ENCODE assay signal across 22 mouse cellular contexts in the genomic region with DNA sequence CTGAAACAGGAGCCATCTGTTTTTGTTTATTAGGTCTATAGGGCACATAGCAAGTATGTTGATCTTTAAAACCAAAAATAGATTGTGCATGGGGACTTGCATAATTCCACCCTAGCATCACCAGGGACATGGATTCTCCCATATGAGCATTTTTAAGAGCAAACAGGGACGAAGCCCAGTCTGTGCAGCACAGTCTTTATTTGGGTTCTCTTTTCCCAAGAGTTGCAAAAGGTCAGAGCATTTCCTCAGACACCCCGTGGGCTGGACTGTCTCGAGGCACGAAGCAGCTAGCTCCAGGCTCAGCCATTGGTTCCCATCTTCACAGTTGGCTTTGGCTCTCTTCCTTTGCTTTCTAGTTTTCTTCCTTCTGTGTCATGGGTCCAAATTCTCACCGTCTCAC. TPM values are rescaled to one million over a fixed set of nuclear protein-coding genes. Genes with fewer than 3 reads are reported as not detected.
DNase-seq lines count a peak whose midpoint lies in the region; ATAC-seq and TF ChIP-seq lines count a peak whose summit lies in the region.
"Had no signal": no experiment of that assay in that cellular context is flagged by ENCODE, and none has a peak within 500 bp of the region (broad histone marks: within the 10 kb centered on the region; RNA-seq: fewer than 3 reads in every experiment).

No protein-coding gene starts in this region.

- DNase-seq in heart, adult 9 months (ENCODE audit: low spot score in 2 of 2): peak; percentile 6 to 50
- peak; percentile 45 for DNase-seq in lung, postnatal 0 days (ENCODE audit: low spot score)
- no peak for DNase-seq in lung, postnatal 14 days
- peak; percentile 11 to 51 for DNase-seq in kidney, postnatal 36 days
- DNase-seq in embryonic facial prominence, embryonic 10.5 days (ENCODE audit: low spot score): no peak
- DNase-seq in cerebellum, adult 8-10 months: no peak
- DNase-seq: adrenal gland, adult 8-10 months; cerebellum, adult 9-11 months; gastrocnemius, postnatal 14 days; right cerebral cortex, postnatal 14 days; thymus, postnatal 36 days had no signal

- no peak overlapping the region for H3K27ac ChIP-seq in heart, embryonic 12.5 days (ENCODE audit: poor library complexity, severe bottlenecking)
- H3K27ac ChIP-seq in lung, postnatal 0 days (ENCODE audit: low read length): no peak overlapping the region
- no peak overlapping the region for H3K27ac ChIP-seq in embryonic facial prominence, embryonic 10.5 days (replicated peaks)
- H3K27ac ChIP-seq: embryonic facial prominence, embryonic 13.5 days; heart, embryonic 10.5 days; hindbrain, embryonic 14.5 days; layer of hippocampus, adult 2 months; lung, embryonic 15.5 days; midbrain, embryonic 15.5 days; neural tube, embryonic 15.5 days had no signal

- no peak for ATAC-seq in heart, embryonic 12.5 days (ENCODE audit: insufficient number of reproducible peaks, low FRiP score)
- ATAC-seq in lung, postnatal 0 days: peak; percentile 31; the same call in 1 of the 2 replicates
- ATAC-seq: forebrain, embryonic 14.5 days; midbrain, embryonic 15.5 days had no signal

- H3K4me3 ChIP-seq in heart, embryonic 12.5 days: no peak overlapping the region
- H3K4me3 ChIP-seq in lung, postnatal 0 days (ENCODE audit: low read depth, low read length): no peak overlapping the region
- no peak overlapping the region for H3K4me3 ChIP-seq in embryonic facial prominence, embryonic 10.5 days
- H3K4me3 ChIP-seq: embryonic facial prominence, embryonic 13.5 days; heart, embryonic 10.5 days; layer of hippocampus, adult 2 months; lung, embryonic 15.5 days; midbrain, embryonic 15.5 days; myocyte; neural tube, embryonic 15.5 days had no signal

- H3K4me1 ChIP-seq in heart, embryonic 12.5 days (replicated peaks): no peaks in the 10 kb centered on the region
- no peaks in the 10 kb centered on the region for H3K4me1 ChIP-seq in lung, postnatal 0 days (ENCODE audit: insufficient read depth, low read depth, low read length)
- H3K4me1 ChIP-seq in embryonic facial prominence, embryonic 10.5 days: peaks cover 5% of the 10 kb centered on the region; the same call in 1 of the 2 replicates
- H3K4me1 ChIP-seq: embryonic facial prominence, embryonic 13.5 days; heart, embryonic 10.5 days; lung, embryonic 15.5 days; midbrain, embryonic 15.5 days; neural tube, embryonic 15.5 days had no signal

- no peaks in the 10 kb centered on the region for H3K9me3 ChIP-seq in heart, embryonic 12.5 days (replicated peaks)
- H3K9me3 ChIP-seq in lung, postnatal 0 days (ENCODE audit: low read length): no peaks in the 10 kb centered on the region
- no peaks in the 10 kb centered on the region for H3K9me3 ChIP-seq in embryonic facial prominence, embryonic 10.5 days
- H3K9me3 ChIP-seq: embryonic facial prominence, embryonic 13.5 days; heart, embryonic 10.5 days; lung, embryonic 15.5 days; midbrain, embryonic 15.5 days; neural tube, embryonic 15.5 days had no signal

- no peak overlapping the region for H3K9ac ChIP-seq in heart, embryonic 12.5 days
- H3K9ac ChIP-seq in lung, postnatal 0 days (replicated peaks; ENCODE audit: low read depth): no peak overlapping the region
- H3K9ac ChIP-seq: embryonic facial prominence, embryonic 13.5 days; hindbrain, embryonic 14.5 days; lung, embryonic 15.5 days; midbrain, embryonic 15.5 days; neural tube, embryonic 15.5 days had no signal

- TF ChIP-seq EP300 in lung, postnatal 0 days (IDR thresholded peaks at IDR 0.05): no peak

- H3K36me3 ChIP-seq in heart, embryonic 12.5 days: no peaks in the 10 kb centered on the region
- no peaks in the 10 kb centered on the region for H3K36me3 ChIP-seq in lung, postnatal 0 days (ENCODE audit: insufficient read depth, low read length)
- H3K36me3 ChIP-seq in embryonic facial prominence, embryonic 10.5 days (replicated peaks): no peaks in the 10 kb centered on the region
- H3K36me3 ChIP-seq: embryonic facial prominence, embryonic 13.5 days; heart, embryonic 10.5 days; lung, embryonic 15.5 days; midbrain, embryonic 15.5 days; neural tube, embryonic 15.5 days had no signal

- 77% methylated on average over 5 of the region's 5 CpGs for WGBS in heart, embryonic 12.5 days
- WGBS in lung, postnatal 0 days: 48% methylated on average over 5 of the region's 5 CpGs
- 64% methylated on average over 5 of the region's 5 CpGs for WGBS in embryonic facial prominence, embryonic 10.5 days

- H3K4me2 ChIP-seq in heart, embryonic 12.5 days: no peak overlapping the region
- no peak overlapping the region for H3K4me2 ChIP-seq in lung, postnatal 0 days (replicated peaks; ENCODE audit: low read depth, low read length)
- H3K4me2 ChIP-seq: embryonic facial prominence, embryonic 13.5 days; hindbrain, embryonic 14.5 days; liver, embryonic 11.5 days; lung, embryonic 15.5 days; midbrain, embryonic 15.5 days; neural tube, embryonic 15.5 days had no signal

- H3K27me3 ChIP-seq in heart, embryonic 12.5 days (replicated peaks): no peaks in the 10 kb centered on the region
- no peaks in the 10 kb centered on the region for H3K27me3 ChIP-seq in lung, postnatal 0 days (replicated peaks; ENCODE audit: insufficient read depth, low read length)
- H3K27me3 ChIP-seq in embryonic facial prominence, embryonic 10.5 days (replicated peaks; ENCODE audit: low read depth, poor library complexity, severe bottlenecking): no peaks in the 10 kb centered on the region
- H3K27me3 ChIP-seq: embryonic facial prominence, embryonic 13.5 days; lung, embryonic 15.5 days; midbrain, embryonic 15.5 days; neural tube, embryonic 15.5 days had no signal

- TF ChIP-seq CTCF in lung, postnatal 0 days (IDR thresholded peaks at IDR 0.05): no peak

RNA-seq across cellular contexts. Expression of a gene that starts 30.0 kb away (rescaled TPM):
- 5.9 and 7.1 TPM in 2 replicates for polyA plus RNA-seq in heart, embryonic 12.5 days (2016; fragmentation: Nextera tagmentation; extraction: Ambion mirVana)
- polyA plus RNA-seq in lung, postnatal 0 days (2015; fragmentation: Nextera tagmentation; extraction: Ambion mirVana): 6.0 and 6.8 TPM in 2 replicates
- 3.1 and 5.5 TPM in 2 replicates for polyA plus RNA-seq in embryonic facial prominence, embryonic 10.5 days (2016; fragmentation: Nextera tagmentation; extraction: Ambion mirVana)

Comparison
In these comparisons a context has a peak if more than half of its experiments do, and no peak if none do; other contexts are left out.
1. DNase-seq: peak in heart, adult 9 months (2 of 2), lung, postnatal 0 days (single experiment) and kidney, postnatal 36 days (2 of 2); none in lung, postnatal 14 days (single experiment), embryonic facial prominence, embryonic 10.5 days (single experiment) and cerebellum, adult 8-10 months (single experiment).